Mouse (Mus musculus) c-Kit-positive CD71-positive TER-119-positive erythroid progenitor cells, embryonic 14.5 days (primary cell): Measurements from ENCODE around the gene Ddrgk1.

Experiments
- DNase-seq: peaks from one replicate; pipeline ENCODE4 v3.0.0-alpha.2; 2013; ENCODE audit warnings: low spot score

Ddrgk1 gene

DNA sequence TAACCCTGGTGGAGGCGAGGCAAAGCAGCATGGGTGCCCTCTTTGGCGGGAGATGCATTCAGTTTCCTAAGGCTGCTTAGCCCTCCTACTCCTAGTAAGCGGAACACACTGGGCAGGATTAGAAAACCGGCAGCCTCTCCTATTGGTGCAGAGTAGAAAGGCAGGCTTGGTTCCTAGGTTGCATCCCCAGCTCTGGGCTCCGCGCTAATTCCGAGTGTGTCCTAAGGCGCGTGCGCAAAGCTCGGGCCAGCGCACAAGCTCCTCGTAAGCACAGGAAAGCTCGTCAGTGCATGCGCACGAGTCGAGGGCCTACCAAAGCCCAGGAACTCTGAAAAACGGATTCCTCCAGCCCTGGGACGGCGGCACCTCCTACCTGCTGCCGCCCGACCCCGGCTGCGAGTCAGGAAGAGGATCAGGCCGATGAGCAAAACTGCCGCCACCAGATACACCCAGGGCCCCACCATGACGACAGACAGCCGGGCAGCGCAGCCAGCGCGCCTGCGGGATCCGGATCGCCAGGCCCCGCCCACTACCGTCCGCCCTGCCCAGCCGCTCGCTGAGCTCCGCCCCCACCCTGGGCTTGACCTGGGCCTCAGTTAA, at the start of gene Ddrgk1:
Gene Ddrgk1, minus strand, starts transcription at position 558 of the 600 bp plus-strand sequence.
- DNase-seq: peak; percentile 91

DNA sequence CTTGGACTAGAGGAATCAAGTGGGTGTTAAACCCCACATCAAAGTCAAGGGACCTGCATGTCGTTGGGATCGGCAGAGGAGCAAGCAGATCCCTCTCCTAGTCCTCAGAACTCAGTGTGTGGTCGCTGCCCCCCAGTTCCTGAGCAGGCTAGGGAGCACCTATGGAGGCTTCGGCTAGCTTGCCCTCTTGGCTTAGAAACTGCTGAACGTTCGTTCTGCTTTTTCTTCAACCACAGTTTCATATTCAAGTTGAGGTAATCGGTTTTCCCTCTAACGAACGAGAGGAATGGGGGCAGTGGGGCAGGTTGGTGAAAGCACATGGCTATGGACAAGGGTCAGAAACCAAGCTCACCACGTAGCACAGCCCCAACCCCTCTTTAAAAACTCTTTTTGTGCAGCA, 42.6 kb upstream of the Ddrgk1 start:
- no peak for DNase-seq

DNA sequence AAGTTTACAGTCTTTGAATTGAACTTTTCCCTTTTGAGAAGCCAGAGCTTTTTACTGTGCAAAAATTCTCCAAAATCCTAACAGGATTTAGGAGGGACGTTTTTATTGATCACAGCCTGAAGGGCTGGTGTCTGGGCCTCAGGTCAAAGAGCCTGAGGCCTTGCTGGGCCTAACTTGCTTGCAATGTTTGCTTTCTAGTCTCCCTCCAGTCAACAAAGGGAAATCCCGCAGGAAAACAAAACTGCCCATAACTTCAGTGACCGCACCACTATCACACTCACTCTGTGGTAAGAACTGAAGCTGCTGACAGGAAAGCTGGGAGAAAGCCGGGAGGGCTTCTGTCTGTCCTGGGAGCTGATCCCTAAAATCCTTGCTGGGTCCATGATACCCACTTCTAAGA, 42.1 kb upstream of the Ddrgk1 start:
- no peak for DNase-seq

DNA sequence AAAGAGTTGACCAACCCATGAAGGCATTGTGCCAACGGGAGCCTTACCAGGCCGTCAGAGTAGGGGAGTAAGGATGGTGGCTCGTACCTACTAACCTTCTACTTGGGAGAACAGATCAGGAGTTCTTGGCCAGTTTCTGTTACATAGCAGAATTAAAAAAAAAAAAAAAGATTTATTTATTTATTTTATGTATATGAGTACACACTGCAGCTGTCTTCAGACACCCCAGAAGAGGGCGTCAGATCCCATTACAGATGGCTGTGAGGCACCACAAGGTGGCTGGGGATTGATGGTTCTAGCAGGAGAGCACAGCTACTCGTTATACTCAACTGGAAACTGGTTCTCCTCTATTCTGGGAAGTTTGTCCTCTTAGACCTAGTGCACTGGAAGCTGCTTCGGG, 40.7 kb upstream of the Ddrgk1 start:
- DNase-seq: no peak

DNA sequence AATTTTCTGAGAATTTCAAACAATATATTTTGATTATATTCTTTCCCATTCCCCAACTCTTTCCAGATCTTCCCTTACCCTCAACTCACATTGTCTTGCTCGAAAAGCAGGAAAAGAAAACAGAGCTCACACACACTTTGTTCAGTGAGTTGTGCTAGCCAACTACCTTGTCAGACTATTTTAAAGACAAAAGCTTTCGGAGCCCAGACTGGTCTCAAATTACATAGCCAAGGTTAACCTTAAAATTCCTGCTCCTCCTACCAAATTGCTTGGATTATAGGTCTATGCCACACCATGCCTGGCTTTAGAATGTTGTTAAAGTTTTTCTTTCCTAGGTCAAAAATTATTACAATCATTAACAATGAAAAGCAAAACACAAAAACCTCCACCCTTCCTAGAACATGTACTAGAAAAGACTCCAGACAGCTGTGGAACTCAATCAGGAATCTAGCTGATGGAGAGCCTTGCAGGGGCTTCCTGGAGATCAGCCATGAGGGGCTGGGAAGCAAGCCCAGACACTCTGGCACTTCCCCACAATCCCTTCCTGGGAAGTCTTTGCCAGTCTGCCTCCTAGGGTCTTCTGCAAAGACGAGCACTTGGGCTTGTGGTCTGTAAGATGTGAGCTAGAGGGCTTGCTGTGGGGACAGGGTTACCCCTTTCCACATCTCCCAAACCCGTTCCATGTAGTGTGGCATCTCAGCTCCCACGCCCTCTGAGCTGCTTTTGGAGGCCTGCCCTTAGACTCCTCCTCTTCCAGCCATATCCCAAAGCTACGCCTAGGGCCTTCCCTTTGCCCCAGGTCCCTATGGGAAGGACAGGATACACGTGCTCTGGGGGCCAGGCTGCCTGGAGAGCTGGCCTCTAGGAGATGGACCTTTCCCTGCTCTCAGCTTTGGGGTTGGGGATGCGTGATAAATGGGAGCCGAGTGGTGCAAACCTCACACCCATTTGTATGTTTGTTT, 39.9 kb upstream of the Ddrgk1 start:
- no peak for DNase-seq

DNA sequence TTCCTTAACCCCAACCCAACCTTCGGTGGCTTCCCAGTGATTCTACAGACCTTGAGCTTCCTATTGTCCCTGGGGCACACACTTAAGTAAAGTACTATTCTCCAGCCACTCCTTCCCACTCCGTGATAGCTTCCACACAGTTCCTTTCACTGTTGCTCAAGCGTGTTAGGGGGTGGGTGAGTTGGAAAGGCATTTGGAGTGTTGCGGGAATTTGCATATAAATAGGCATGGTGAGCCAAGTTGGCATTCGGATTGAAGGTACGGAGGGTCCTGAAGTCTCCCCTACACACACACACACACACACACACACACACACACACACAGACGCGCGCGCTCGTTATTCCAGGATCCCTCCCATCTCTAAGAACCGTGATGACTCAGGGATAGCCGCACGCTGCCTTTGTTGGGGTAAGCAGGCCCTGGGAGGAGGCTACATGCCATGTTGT, 33.4 kb upstream of the Ddrgk1 start:
- no peak for DNase-seq

- DNase-seq: peak; percentile 34
Observed at GRCm38 (mm10) chr2:130697153-130697810, 32.8 kb upstream of the Ddrgk1 start, which contains the start of gene Slc4a11. TSS of gene Slc4a11 (minus strand) at chr2:130697519.

DNA sequence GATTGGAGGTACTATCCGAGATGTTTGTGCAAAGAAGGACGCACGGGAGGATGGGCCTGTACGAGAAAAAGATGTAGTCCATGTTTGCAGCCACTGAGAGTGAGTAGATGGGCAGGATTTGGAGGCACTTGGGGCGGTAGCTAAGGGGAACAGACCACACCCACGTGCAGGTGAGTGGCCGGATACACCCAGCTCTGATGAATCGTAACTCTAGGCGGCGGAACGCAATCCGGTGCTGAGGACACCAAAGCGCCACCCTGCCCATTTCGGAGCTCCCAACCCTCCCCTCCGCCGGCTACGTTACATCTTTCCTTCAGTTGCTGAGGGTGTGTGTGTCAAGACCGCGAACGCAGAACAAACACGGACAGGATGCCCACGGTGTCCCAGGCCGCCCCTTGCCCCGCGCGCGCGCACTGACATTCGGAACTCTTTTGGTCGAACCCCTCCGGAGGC, 32.3 kb upstream of the Ddrgk1 start:
- DNase-seq: no peak

DNA sequence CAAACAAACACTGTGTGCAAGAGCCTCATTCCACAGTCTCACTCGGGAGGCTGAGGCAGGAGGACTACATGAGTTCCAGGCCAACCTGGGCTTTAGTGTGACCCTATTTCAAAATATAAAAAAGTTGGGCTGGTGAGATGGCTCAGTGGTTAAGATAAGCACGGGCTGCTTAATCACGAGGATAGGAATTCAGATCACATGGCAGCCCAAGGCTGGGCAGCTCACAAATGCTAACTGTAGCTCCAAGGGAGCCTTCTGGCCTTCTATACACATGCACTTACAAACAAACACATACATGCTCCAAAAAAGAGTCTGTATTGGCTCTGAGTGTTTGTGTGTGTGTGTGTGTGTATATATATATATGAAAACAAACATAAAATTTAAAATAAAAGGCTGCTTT, 29.1 kb upstream of the Ddrgk1 start:
- no peak for DNase-seq

DNA sequence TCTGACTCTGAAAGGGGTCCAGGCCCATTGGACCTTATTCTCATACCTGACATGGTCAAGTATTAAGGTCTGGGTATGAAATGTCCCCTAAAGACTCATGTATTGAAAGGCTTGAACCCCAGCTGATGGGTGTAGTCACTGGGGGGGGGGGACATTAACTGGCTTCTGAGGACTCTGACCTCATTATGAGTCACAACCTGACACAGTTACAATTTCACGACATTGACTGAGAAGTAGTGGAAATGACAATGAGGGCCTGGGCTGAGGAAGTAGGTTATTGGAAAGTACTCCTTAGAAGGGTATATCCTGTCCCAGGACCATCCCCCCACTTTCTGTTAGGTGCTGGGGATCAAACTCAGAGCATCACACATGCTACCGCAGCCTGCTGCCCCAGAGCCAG, 24.6 kb upstream of the Ddrgk1 start:
- DNase-seq: no peak

DNA sequence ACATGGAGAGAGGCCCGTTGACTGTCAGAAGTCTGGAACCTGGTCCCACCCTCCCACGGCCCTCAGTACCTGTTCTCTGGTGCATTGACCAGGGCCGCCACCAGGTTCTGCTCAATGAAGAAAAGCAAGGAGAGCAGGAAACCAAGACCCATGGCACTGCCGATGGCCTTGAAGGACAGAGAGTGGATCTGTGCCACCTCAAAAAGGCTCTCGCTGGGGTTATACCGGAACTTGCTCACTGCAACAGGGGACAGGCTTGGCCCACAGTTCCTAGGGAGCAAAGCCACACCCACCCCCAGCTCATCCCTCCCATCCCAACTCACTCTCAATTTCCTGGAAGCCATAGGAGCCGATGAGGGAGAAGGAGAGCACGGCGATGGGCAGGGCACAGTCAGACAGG, 21.0 kb upstream of the Ddrgk1 start:
- DNase-seq: no peak

DNA sequence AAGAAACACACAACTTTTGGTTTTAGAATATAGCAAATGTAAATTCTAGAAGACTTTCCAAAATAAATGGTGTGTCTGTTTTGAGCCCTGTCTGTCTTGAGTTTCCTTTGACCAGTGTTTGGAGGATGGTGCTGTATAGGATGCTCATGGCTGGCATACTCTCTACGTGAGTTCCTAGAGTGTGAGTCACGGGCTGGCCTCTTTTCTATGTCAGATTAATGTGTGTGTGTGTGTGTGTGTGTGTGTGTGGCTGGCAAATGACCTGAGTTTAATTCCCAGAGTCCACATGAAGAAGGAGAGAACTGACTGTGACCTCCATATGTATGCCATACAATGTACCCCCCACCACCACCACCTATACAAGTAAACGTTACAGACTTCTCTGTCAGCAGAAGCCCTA, 17.1 kb upstream of the Ddrgk1 start:
- no peak for DNase-seq

DNA sequence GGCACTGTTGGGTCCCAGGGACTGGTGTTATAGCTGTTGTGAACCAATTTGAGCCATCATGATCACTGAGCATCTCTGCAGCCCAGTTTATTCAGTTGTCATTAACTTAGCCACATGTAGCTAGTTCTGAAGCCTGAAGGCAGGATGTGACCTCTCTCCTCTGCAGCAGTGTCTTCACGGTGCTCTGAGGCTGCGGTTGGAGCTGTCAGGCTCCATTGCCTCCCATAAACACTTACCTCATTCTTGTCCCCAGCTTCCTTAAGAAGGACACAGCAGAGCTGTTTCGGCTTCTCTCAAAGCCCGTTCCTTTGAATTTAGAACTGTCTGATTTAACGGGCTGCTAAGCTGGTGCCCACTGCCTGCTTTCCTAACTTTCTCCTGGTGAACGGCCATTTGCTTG, 15.4 kb upstream of the Ddrgk1 start:
- no peak for DNase-seq

- no peak for DNase-seq
Observed at GRCm38 (mm10) chr2:130679154-130679553, 14.7 kb upstream of the Ddrgk1 start.

DNA sequence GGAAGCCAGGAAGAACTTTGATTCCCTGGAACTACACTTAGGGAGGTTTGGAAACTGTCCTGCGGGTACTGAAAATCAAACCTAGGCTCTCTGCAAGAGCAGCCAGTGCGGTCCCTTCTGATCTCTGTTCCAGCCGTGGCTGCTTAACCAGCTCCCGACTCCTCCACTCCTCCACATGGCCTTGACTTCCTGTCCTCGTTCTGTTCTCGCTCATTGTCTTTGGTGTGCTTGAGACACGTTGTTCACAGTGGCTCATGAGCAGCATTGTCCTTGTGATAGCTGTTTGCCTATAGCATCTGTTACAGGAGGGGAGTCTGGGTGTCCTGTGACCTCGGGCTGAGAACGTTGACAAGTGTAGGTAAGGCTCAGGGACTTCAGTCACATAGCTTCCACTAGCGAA, 12.8 kb upstream of the Ddrgk1 start:
- no peak for DNase-seq

- DNase-seq: peak; percentile 85
Observed at GRCm38 (mm10) chr2:130667559-130667958, 3.1 kb upstream of the Ddrgk1 start, which contains the start of gene Itpa. TSS of gene Itpa (plus strand) at chr2:130667610.

DNA sequence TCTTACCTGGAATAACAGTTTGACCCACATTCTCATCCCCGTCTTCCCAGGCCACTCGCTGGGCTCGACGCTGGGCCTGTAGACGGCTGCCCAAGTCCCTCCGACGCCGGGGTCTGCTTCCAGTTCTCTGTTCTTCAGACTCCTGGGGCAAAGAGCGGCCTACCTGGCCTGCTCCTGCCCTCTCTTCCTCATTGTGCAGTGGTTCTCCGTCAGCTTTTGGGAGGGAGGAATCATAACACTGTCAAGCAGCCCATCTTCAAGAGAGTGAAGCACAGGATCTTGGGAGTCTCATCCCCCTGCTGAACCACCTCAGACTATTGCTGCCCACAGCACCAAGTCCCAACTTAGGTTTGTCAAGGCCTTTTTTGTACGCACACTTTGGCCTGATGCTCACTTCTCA, 1.1 kb downstream of the Ddrgk1 start:
- DNase-seq: no peak

DNA sequence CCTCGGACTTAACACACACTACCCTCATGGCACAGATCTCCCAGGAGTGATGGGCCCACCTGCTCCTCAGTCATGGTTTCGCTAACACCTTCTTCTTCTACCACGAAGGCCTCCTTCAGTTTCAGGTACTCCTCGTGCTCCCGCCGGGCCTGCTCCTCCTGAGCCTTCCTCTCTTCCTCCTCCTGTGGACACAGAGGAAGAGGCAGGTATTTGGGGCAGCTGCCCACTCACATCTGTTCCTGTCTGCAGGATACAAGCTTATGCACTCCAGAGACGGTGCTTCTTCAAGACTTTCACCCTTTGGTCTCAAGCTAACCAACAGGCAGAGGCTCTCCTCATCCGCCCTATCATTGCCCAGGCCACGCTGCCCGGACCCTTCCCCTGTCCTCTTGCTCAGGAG, 5.9 kb downstream of the Ddrgk1 start:
- DNase-seq: no peak

DNA sequence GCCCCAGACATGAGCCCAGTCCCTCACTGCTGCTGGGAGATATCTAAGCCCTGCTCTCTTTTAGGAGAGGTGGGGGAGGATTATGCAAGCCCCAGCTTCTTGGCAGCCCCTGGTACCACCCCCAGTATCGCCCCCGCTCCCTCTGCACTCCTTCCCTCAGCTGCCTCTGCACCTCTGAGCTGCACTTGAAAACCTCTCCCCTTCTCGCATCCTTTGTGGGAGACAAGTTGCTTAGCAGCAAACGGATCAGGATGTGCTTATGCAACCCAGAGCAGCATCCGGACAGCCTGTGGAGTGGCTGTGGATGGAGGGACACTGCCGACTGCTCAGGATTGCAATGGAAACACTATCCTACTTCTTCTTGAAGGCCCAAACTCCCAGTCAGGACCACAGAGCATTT, 6.9 kb downstream of the Ddrgk1 start:
- DNase-seq: no peak

- no peak for DNase-seq
Observed at GRCm38 (mm10) chr2:130656536-130656935, 7.9 kb downstream of the Ddrgk1 start.

GRCm38 (mm10) chr2:130655660-130656339, 8.7 kb downstream of the Ddrgk1 start:
- peak; percentile 71 for DNase-seq

- DNase-seq: no peak
Observed at GRCm38 (mm10) chr2:130653760-130654159, 10.7 kb downstream of the Ddrgk1 start.
